Mouse (Mus musculus): ENCODE results near the gene Mafg. TPM values are rescaled to one million over a fixed set of nuclear protein-coding genes. Genes with fewer than 3 reads are reported as not detected.
A peak's percentile ranks its signal among the peaks of the same experiment; 100 is the strongest.

The Mafg gene
- polyA plus RNA-seq, 1 experiment from 2014 or later = 24.3 TPM

DNA sequence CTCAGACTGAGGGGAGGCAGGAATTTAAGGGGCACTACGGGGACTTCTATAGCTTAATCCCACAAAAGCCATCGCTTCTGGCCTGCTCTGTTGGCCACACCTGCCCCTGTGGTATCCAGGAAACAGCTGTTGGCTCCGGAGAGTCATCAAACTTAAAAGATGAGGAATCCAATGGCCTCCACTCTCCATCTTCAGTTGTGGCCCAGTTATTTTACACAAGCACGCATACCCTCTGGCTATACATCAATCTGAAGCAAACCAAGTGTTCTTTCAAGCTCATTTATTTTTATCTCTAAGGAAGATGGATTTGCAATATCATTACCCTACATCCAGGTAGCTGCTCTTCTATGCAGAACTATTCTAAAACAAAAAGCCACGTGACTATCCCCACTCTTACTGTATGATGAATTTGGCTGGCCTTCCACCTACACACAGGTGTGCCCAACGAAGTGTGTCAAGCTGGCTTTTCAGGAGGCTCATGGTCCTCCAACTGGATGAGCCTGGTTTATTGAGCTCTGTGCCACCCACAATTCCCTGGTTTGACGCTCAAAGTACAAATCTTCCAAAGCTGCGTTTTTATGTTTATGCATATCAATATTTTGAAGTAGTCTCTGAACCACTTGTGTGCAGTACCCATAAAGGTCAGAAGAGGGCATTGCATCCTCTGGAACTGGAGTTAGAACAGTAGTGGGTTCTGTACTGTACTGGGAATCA, 51.0 kb downstream of the Mafg start:
- H3K4me1 ChIP-seq (ENCODE audit: insufficient read depth, low read length) = peaks cover 39% of the 10 kb centered on the region
- no peaks in the 10 kb centered on the region for H3K27me3 ChIP-seq (ENCODE audit: insufficient read depth, low read length)
- H3K36me3 ChIP-seq (ENCODE audit: insufficient read depth, low read length) = peaks cover 52% of the 10 kb centered on the region
- peak overlapping the region; percentile 90 for H3K27ac ChIP-seq (ENCODE audit: low read length)
- WGBS = 73% methylated on average over 8 of the region's 8 CpGs
- peak overlapping the region; percentile 88 for H3K4me3 ChIP-seq (ENCODE audit: low read length)
- H3K4me2 ChIP-seq (replicated peaks; ENCODE audit: low read depth, low read length) = peak overlapping the region; percentile 61
- H3K9ac ChIP-seq (replicated peaks; ENCODE audit: low read length) = peak overlapping the region; percentile 97
- 0 out of 2 replicates have a peak, but pooled peaks cover 4% of the 10 kb centered on the region for H3K9me3 ChIP-seq (ENCODE audit: low read length)
- ATAC-seq (ENCODE audit: low FRiP score, low TSS enrichment) = no peak

- peak; percentile 24 for ATAC-seq (ENCODE audit: low FRiP score, low TSS enrichment)
- peak within 1 kb of the TSS; percentile 90 for H3K27ac ChIP-seq (ENCODE audit: low read length)
- H3K4me2 ChIP-seq (replicated peaks; ENCODE audit: low read depth, low read length) = peak within 1 kb of the TSS; percentile 61
- 0 out of 2 replicates have a peak, but pooled peaks cover 4% of the 10 kb centered on the region for H3K9me3 ChIP-seq (ENCODE audit: low read length)
- peak within 1 kb of the TSS; percentile 88 for H3K4me3 ChIP-seq (ENCODE audit: low read length)
- H3K4me1 ChIP-seq (ENCODE audit: insufficient read depth, low read length) = peaks cover 41% of the 10 kb centered on the region
- peak within 1 kb of the TSS; percentile 97 for H3K9ac ChIP-seq (replicated peaks; ENCODE audit: low read length)
- H3K36me3 ChIP-seq (ENCODE audit: insufficient read depth, low read length) = peaks cover 49% of the 10 kb centered on the region
- WGBS = 6% methylated on average over 69 of the region's 75 CpGs
- H3K27me3 ChIP-seq (ENCODE audit: insufficient read depth, low read length) = no peaks in the 10 kb centered on the region
Observed at GRCm38 (mm10) chr11:120581490-120582267, 51.7 kb downstream of the Mafg start, which contains the start of gene Arhgdia. Gene Arhgdia (minus strand): TSS chr11:120581624.

GRCm38 (mm10) chr11:120580871-120581331, 52.5 kb downstream of the Mafg start:
- Histone ChIP-seq H3K27ac (ENCODE audit: low read length) (peak overlapping the region; percentile 90), H3K4me3 (ENCODE audit: low read length) (peak overlapping the region; percentile 88), H3K27me3 (ENCODE audit: insufficient read depth, low read length) (no peaks in the 10 kb centered on the region), H3K36me3 (ENCODE audit: insufficient read depth, low read length) (peaks cover 45% of the 10 kb centered on the region), H3K9ac (replicated peaks; ENCODE audit: low read length) (peak overlapping the region; percentile 97), H3K9me3 (ENCODE audit: low read length) (0 out of 2 replicates have a peak, but pooled peaks cover 4% of the 10 kb centered on the region), H3K4me1 (ENCODE audit: insufficient read depth, low read length) (peaks cover 41% of the 10 kb centered on the region), H3K4me2 (replicated peaks; ENCODE audit: low read depth, low read length) (peak overlapping the region; percentile 61)
- WGBS = under 1% methylated on average over 39 of the region's 44 CpGs
- ATAC-seq (ENCODE audit: low FRiP score, low TSS enrichment) = peak; percentile 44; the same call in 1 of the 2 replicates

- H3K9ac ChIP-seq (replicated peaks; ENCODE audit: low read length) = peak overlapping the region; percentile 97
- WGBS = 58% methylated on average over 7 of the region's 7 CpGs
- no peak for ATAC-seq (ENCODE audit: low FRiP score, low TSS enrichment)
- H3K36me3 ChIP-seq (ENCODE audit: insufficient read depth, low read length) = peaks cover 40% of the 10 kb centered on the region
- H3K4me2 ChIP-seq (replicated peaks; ENCODE audit: low read depth, low read length) = peak overlapping the region; percentile 61
- H3K9me3 ChIP-seq (ENCODE audit: low read length) = 0 out of 2 replicates have a peak, but pooled peaks cover 4% of the 10 kb centered on the region
- H3K4me3 ChIP-seq (ENCODE audit: low read length) = peak overlapping the region; percentile 88
- peaks cover 41% of the 10 kb centered on the region for H3K4me1 ChIP-seq (ENCODE audit: insufficient read depth, low read length)
- peak overlapping the region; percentile 90 for H3K27ac ChIP-seq (ENCODE audit: low read length)
- H3K27me3 ChIP-seq (ENCODE audit: insufficient read depth, low read length) = no peaks in the 10 kb centered on the region
Observed at GRCm38 (mm10) chr11:120580190-120580589, 53.2 kb downstream of the Mafg start.

- Histone ChIP-seq H3K27me3 (ENCODE audit: insufficient read depth, low read length) (no peaks in the 10 kb centered on the region), H3K4me2 (replicated peaks; ENCODE audit: low read depth, low read length) (peak overlapping the region; percentile 61), H3K4me1 (ENCODE audit: insufficient read depth, low read length) (peaks cover 45% of the 10 kb centered on the region), H3K4me3 (ENCODE audit: low read length) (peak overlapping the region; percentile 88), H3K9me3 (ENCODE audit: low read length) (0 out of 2 replicates have a peak, but pooled peaks cover 4% of the 10 kb centered on the region), H3K9ac (replicated peaks; ENCODE audit: low read length) (peak overlapping the region; percentile 97), H3K27ac (ENCODE audit: low read length) (peak overlapping the region; percentile 90), H3K36me3 (ENCODE audit: insufficient read depth, low read length) (peaks cover 36% of the 10 kb centered on the region)
- no peak for ATAC-seq (ENCODE audit: low FRiP score, low TSS enrichment)
- WGBS = 48% methylated on average over 15 of the region's 15 CpGs
Observed at GRCm38 (mm10) chr11:120579316-120580107, 53.9 kb downstream of the Mafg start.

DNA sequence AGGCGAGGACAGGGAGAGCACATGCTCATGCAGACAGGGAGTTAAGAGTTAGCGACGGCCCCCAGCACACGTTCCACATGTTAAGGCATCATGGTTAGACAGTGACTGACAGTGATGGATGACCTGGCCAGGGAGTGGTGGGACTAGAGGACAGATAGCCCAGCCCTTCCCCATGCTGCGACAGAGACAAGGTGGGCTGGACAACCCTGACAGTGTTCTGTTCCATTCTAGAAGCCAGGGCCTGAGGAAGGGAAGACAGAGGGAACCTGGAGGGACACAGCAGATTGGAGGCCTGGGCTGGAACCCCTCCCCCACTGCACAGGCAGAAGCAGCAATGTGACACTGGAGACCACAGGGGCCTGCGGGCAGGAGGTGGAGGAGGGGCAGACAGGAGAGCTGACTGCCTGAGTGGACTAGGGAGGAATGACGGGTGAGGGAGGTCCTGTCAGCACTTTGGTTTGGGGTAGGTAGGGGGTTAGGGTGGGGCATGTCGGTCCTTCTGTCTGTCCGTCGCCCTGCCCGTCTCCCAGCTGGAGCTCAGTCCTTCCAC, 54.6 kb downstream of the Mafg start:
- peaks cover 50% of the 10 kb centered on the region for H3K4me1 ChIP-seq (ENCODE audit: insufficient read depth, low read length)
- no peak for ATAC-seq (ENCODE audit: low FRiP score, low TSS enrichment)
- peaks cover 31% of the 10 kb centered on the region for H3K36me3 ChIP-seq (ENCODE audit: insufficient read depth, low read length)
- peak overlapping the region; percentile 65 for H3K27ac ChIP-seq (ENCODE audit: low read length)
- no peaks in the 10 kb centered on the region for H3K27me3 ChIP-seq (ENCODE audit: insufficient read depth, low read length)
- H3K4me2 ChIP-seq (replicated peaks; ENCODE audit: low read depth, low read length) = no peak overlapping the region
- no peak overlapping the region for H3K4me3 ChIP-seq (ENCODE audit: low read length)
- H3K9me3 ChIP-seq (ENCODE audit: low read length) = 0 out of 2 replicates have a peak, but pooled peaks cover under 1% of the 10 kb centered on the region
- 66% methylated on average over 11 of the region's 11 CpGs for WGBS
- H3K9ac ChIP-seq (replicated peaks; ENCODE audit: low read length) = peak overlapping the region; percentile 23; the same call in 1 of the 2 replicates

DNA sequence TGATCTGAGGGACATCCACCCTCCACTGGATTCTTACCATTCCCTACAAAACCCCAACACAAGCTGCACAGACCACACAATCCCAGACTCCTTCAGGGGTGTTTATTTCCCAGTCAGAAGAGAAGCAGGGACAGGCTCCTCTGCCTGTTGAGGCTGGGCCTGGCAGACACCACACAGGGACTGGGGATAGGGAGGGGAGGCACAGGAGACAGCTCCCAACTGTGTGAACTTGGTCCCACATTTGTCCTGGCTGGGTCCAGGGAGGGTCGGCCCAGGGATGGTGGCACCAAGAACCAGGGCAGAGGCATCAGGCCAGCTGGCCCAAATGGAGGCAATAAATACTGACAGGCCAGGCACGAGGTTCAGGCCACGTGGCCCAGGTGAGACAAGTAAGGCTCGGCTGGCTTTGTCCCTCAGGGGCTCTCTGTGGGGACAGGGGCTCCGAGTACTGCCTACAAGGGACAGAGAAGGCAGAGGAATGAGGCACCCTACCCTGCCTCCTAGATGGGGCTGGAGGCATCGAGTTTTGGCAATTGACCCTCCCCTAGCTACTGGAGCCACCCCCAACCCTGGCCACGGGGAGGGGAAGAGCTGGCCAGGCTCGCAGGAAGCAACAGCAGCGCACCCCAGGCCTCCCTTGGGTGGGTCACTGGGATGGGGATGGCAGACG, 55.2 kb downstream of the Mafg start:
- Histone ChIP-seq H3K9ac (replicated peaks; ENCODE audit: low read length) (no peak overlapping the region), H3K27ac (ENCODE audit: low read length) (peak overlapping the region; percentile 65)
- WGBS = 77% methylated on average over 10 of the region's 10 CpGs

GRCm38 (mm10) chr11:120577211-120578023, 56.0 kb downstream of the Mafg start:
- no peak overlapping the region for H3K4me3 ChIP-seq (ENCODE audit: low read length)
- 72% methylated on average over 7 of the region's 7 CpGs for WGBS
- H3K27me3 ChIP-seq (ENCODE audit: insufficient read depth, low read length) = no peaks in the 10 kb centered on the region
- no peaks in the 10 kb centered on the region for H3K9me3 ChIP-seq (ENCODE audit: low read length)
- H3K4me1 ChIP-seq (ENCODE audit: insufficient read depth, low read length) = peaks cover 48% of the 10 kb centered on the region
- no peak overlapping the region; the same call in 1 of the 2 replicates for H3K9ac ChIP-seq (replicated peaks; ENCODE audit: low read length)
- peak overlapping the region; percentile 65 for H3K27ac ChIP-seq (ENCODE audit: low read length)
- ATAC-seq (ENCODE audit: low FRiP score, low TSS enrichment) = no peak
- no peak overlapping the region for H3K4me2 ChIP-seq (replicated peaks; ENCODE audit: low read depth, low read length)
- peaks cover 29% of the 10 kb centered on the region for H3K36me3 ChIP-seq (ENCODE audit: insufficient read depth, low read length)

More for the DNA sequence above, 55.2 kb downstream of the Mafg start:
- Histone ChIP-seq H3K4me3 (ENCODE audit: low read length) (no peak overlapping the region), H3K36me3 (ENCODE audit: insufficient read depth, low read length) (peaks cover 29% of the 10 kb centered on the region), H3K4me1 (ENCODE audit: insufficient read depth, low read length) (peaks cover 50% of the 10 kb centered on the region), H3K27me3 (ENCODE audit: insufficient read depth, low read length) (no peaks in the 10 kb centered on the region), H3K4me2 (replicated peaks; ENCODE audit: low read depth, low read length) (no peak overlapping the region), H3K9me3 (ENCODE audit: low read length) (no peaks in the 10 kb centered on the region)
- no peak for ATAC-seq (ENCODE audit: low FRiP score, low TSS enrichment)
